Mouse (Mus musculus) layer of hippocampus, adult 9-10 months (tissue): ENCODE results near the gene Kcnn1.

Experiments
- DNase-seq: peaks from one replicate; pipeline ENCODE4 v3.0.0; 2022; ENCODE audit warnings: low spot score

Gene Kcnn1

GRCm38 (mm10) chr8:70893656-70894384, 30.8 kb upstream of the Kcnn1 start:
- DNase-seq = no peak

- DNase-seq = no peak
Observed at GRCm38 (mm10) chr8:70892896-70893655, 30.0 kb upstream of the Kcnn1 start.

- no peak for DNase-seq
Observed at GRCm38 (mm10) chr8:70892022-70892895, 29.2 kb upstream of the Kcnn1 start, which contains the start of gene Slc5a5. TSS of gene Slc5a5 (minus strand) at chr8:70892757.

GRCm38 (mm10) chr8:70891356-70891755, 28.3 kb upstream of the Kcnn1 start:
- no peak for DNase-seq

GRCm38 (mm10) chr8:70890656-70891055, 27.6 kb upstream of the Kcnn1 start:
- DNase-seq = no peak

GRCm38 (mm10) chr8:70887669-70888068, 24.6 kb upstream of the Kcnn1 start:
- no peak for DNase-seq

- no peak for DNase-seq
Observed at GRCm38 (mm10) chr8:70885612-70886011, 22.6 kb upstream of the Kcnn1 start.

- DNase-seq = no peak
Observed at GRCm38 (mm10) chr8:70884683-70885082, 21.6 kb upstream of the Kcnn1 start.

GRCm38 (mm10) chr8:70884186-70884585, 21.1 kb upstream of the Kcnn1 start:
- DNase-seq = no peak

- no peak for DNase-seq
Observed at GRCm38 (mm10) chr8:70880546-70880945, 17.5 kb upstream of the Kcnn1 start.

GRCm38 (mm10) chr8:70880126-70880525, 17.1 kb upstream of the Kcnn1 start:
- no peak for DNase-seq

GRCm38 (mm10) chr8:70879500-70879899, 16.4 kb upstream of the Kcnn1 start:
- no peak for DNase-seq

- DNase-seq = no peak
Observed at GRCm38 (mm10) chr8:70878178-70878577, 15.1 kb upstream of the Kcnn1 start.

GRCm38 (mm10) chr8:70876382-70876781, 13.3 kb upstream of the Kcnn1 start:
- DNase-seq = no peak

GRCm38 (mm10) chr8:70874441-70874840, 11.4 kb upstream of the Kcnn1 start:
- DNase-seq = no peak

- DNase-seq = peak; percentile 96
Observed at GRCm38 (mm10) chr8:70873364-70873985, 10.4 kb upstream of the Kcnn1 start, which contains the start of gene Ccdc124. TSS of gene Ccdc124 (minus strand) at chr8:70873935.

GRCm38 (mm10) chr8:70872643-70873363, 9.7 kb upstream of the Kcnn1 start:
- no peak for DNase-seq

- no peak for DNase-seq
Observed at GRCm38 (mm10) chr8:70871195-70871807, 8.2 kb upstream of the Kcnn1 start.

GRCm38 (mm10) chr8:70869601-70870041, 6.6 kb upstream of the Kcnn1 start:
- no peak for DNase-seq

GRCm38 (mm10) chr8:70869199-70869571, 6.1 kb upstream of the Kcnn1 start:
- no peak for DNase-seq
